Mouse (Mus musculus) thymus, adult 2 months (tissue): ENCODE measurements around the gene Tsr3. TPM values are rescaled to one million over a fixed set of nuclear protein-coding genes. Genes with fewer than 3 reads are reported as not detected.
A peak's percentile ranks its signal among the peaks of the same experiment; 100 is the strongest.

Experiments used
- DNase-seq: peaks from one replicate; pipeline ENCODE4 v3.0.0; 2021
- H3K27ac ChIP-seq: fragments of 200-500 bp; 2 replicates; pipeline ENCODE4 v1.5.1; 2012; ENCODE audit warnings: low read length, control low read depth; ENCODE audit not compliant: control insufficient read depth, insufficient read depth
- H3K27me3 ChIP-seq: fragments of 200-500 bp; 2 replicates; pipeline ENCODE4 v1.6.1; 2012; ENCODE audit warnings: mild to moderate bottlenecking, low read length, moderate library complexity, mixed read lengths; ENCODE audit not compliant: control insufficient read depth, insufficient read depth
- H3K36me3 ChIP-seq: fragments of 200-500 bp; 2 replicates; pipeline ENCODE4 v1.6.1; 2012; ENCODE audit warnings: mild to moderate bottlenecking, low read length, moderate library complexity; ENCODE audit not compliant: control insufficient read depth, insufficient read depth
- H3K4me1 ChIP-seq: fragments of 200-500 bp; replicated peaks from 2 replicates; pipeline ENCODE4 v1.6.1; 2012; ENCODE audit warnings: low read length; ENCODE audit not compliant: control insufficient read depth, insufficient read depth
- H3K4me3 ChIP-seq: fragments of 200-500 bp; 2 replicates; pipeline ENCODE4 v1.5.1; 2012; ENCODE audit warnings: mild to moderate bottlenecking, low read length, control low read depth, moderate library complexity; ENCODE audit not compliant: control insufficient read depth, insufficient read depth
- CTCF ChIP-seq: fragments of 200-500 bp; IDR thresholded peaks from 2 replicates; pipeline ENCODE4 v1.5.1; 2012; ENCODE audit warnings: mild to moderate bottlenecking, control low read depth, low read length, moderate library complexity, borderline replicate concordance; ENCODE audit not compliant: control insufficient read depth, poor library complexity, insufficient read depth; ENCODE audit errors: extremely low read depth
- POLR2A ChIP-seq: fragments of 200-500 bp; IDR thresholded peaks from 2 replicates; pipeline ENCODE4 v1.6.1; 2012; ENCODE audit warnings: mild to moderate bottlenecking, low read length, control low read depth, moderate library complexity; ENCODE audit not compliant: control insufficient read depth, poor library complexity, insufficient read depth; ENCODE audit errors: extremely low read depth
- WGBS: fragments of 180-500 bp; shearing (Covaris S2); methylation state at CpG from one replicate; pipeline ENCODE4 v1.1.7; 2018; 5-methylcytosine and 5-hydroxymethylcytosine counted together
- polyA plus RNA-seq: library from polyadenylated mRNA; depleted of rRNA; stranded (reverse); fragments of >200 nt; gene quantifications from 2 replicates; pipeline ENCODE4 v1.2.3, GENCODE M21; 2012

Tsr3 gene
- polyA plus RNA-seq, 1 experiment: 40.9 TPM

DNA sequence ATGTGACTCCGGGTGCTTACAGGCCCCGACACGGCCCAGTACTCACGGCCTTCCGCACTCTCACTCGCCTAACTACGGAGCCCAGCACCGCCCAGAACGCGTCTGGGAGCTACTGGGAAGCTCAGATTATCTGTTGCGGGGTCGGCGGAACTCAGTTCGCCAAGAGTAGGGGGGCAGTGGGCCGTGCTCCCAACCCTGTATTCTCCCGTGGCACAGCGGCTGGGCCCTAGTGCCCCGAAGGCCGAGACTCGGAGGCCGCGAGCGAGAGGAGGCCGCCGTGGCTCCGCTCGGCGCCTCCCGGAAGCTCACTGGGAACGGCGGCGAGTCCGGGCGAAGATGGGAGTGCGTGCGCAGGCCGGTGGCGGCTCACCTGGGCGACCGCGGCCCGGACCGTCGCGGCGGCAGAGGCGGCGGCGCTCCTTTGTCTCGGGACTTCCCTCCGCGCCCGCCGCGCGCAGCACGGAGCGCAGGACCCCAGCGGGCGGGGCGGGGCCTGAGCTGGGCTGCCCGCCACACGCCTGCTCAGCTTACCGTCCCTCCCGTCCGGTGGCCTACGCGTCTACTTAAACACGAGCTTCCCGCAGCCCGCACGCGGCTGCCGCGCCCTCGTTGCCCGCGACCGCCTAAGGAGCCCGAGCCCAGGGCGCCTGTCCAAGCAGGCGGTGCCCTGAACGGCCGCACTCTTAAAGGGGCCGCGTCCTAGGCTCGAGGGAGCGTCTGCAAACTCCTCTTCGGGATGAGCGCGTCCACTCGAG lies 33.2 kb downstream of the Tsr3 start:
- TF ChIP-seq POLR2A (peak; percentile 87), CTCF (peak; percentile 43; the same call in 1 of the 2 replicates)
- Histone ChIP-seq H3K4me1 (peaks cover 17% of the 10 kb centered on the region), H3K36me3 (peaks cover 10% of the 10 kb centered on the region), H3K27me3 (no peaks in the 10 kb centered on the region), H3K4me3 (peak overlapping the region; percentile 99), H3K27ac (peak overlapping the region; percentile 84)
- under 1% methylated on average over 92 of the region's 92 CpGs for WGBS
- peak; percentile 78 for DNase-seq

DNA sequence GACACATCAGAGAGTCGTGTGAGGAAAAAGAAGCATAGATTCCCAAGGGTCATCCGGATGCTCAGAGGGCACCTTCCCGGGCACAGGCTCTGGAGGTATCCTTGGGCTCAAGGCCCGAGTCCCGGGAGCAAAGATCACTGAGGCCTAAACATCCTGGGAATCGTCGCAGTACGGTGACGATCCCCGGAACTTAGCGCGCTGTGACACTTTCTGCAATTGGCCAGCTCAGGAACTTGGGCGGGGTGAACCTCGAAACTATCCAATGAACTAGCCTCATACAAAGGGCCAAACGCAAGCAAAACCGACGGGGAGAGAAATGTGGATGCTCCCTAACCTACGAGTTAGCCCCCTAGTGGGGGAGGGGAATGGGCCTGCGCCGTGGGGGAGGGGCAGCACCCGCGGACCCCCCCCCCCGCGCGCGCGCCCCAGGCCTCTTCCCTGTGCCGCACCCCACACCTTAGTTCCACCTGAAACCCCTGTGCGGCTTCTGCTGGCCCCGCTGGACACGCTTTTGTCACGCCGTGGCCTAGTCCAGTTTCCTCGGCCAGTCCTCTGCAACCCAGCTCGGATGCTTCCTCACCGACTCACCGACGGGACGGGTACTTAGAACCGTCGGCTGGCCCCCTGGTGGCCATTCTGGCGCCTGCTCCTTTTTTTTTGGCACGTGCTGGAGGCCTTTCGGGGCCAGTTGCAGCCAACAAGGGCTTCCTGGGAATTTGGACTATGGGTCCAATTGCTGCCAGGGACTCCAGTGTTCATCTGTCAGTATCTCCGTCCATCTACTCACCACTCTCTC lies 33.9 kb downstream of the Tsr3 start:
- no peaks in the 10 kb centered on the region for H3K27me3 ChIP-seq
- peak overlapping the region; percentile 84 for H3K27ac ChIP-seq
- H3K4me1 ChIP-seq: peaks cover 17% of the 10 kb centered on the region
- peak overlapping the region; percentile 99 for H3K4me3 ChIP-seq
- peak; percentile 92 for DNase-seq
- 1% methylated on average over 45 of the region's 45 CpGs for WGBS
- peaks cover 2% of the 10 kb centered on the region for H3K36me3 ChIP-seq
- peak; percentile 97 for TF ChIP-seq CTCF
- no peak for TF ChIP-seq POLR2A

DNA sequence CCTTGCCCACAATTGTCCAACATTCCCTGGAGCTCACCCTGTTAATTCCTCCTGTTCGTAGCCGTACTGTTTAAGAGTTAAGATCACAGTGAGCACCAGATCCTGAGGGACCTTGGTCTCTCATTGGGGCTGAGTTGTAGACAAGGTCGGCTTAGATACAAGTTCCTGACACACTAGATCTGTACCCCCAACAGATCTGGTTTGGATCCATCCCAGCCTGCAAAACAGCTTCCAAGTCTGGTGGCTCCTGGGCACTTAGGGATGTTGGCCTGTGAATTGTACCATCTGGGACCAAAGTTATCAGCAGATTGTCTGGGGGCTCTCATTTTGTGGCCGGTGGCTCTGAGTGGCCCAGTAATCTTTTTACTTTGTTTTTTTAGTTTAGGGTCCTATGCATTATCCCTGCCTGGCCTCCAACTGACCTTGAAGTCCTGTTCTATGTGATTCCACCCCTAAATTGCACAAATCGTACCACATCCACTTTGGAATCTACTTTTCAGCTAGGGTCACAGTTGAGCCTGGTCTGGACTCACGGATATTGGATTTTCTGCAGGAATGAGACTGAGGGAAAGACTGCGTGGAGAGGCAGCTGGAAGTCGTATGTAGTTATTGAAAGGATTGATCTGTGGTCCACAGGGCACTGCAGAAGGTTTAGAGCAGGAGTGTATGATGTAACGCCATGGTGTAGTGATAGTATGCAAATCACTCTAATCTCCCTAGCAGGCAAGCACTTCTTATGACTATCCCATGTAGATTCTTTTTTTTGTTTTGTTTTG lies 34.8 kb downstream of the Tsr3 start, which contains the start of gene Ube2i:
Gene Ube2i, minus strand, starts transcription at position 52 of the 776 bp plus-strand sequence.
- no peak for DNase-seq
- H3K27me3 ChIP-seq: no peaks in the 10 kb centered on the region
- 92% methylated on average over 9 of the region's 9 CpGs for WGBS
- peak within 1 kb of the TSS; percentile 84 for H3K27ac ChIP-seq
- peak within 1 kb of the TSS; percentile 99 for H3K4me3 ChIP-seq
- H3K36me3 ChIP-seq: no peaks in the 10 kb centered on the region
- TF ChIP-seq CTCF (no peak), POLR2A (no peak)
- peaks cover 17% of the 10 kb centered on the region for H3K4me1 ChIP-seq

DNA sequence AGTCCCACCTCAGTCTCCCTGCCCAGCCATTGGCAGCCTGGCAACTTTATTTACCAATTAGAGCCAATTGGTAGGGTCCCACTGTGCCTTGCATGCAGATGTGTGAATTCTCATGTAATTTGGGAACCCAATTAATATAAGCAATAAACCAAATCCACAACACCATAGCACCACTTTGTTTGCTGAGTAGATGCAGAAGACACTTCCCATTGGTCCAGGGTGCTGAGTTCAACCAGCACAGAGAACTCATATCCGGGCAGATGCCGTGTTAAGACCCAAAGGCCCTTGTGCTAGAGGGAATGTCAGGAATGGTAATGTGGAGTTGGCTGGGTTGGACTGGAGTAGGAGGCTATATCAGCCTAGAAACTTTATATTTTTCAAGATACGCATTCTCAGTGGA lies 35.9 kb downstream of the Tsr3 start:
- Histone ChIP-seq H3K4me1 (peaks cover 17% of the 10 kb centered on the region), H3K36me3 (no peaks in the 10 kb centered on the region), H3K27ac (no peak overlapping the region), H3K4me3 (no peak overlapping the region), H3K27me3 (no peaks in the 10 kb centered on the region)
- no peak for TF ChIP-seq CTCF
- TF ChIP-seq POLR2A: no peak
- DNase-seq: no peak
- WGBS: over 99% methylated on average over 3 of the region's 3 CpGs

DNA sequence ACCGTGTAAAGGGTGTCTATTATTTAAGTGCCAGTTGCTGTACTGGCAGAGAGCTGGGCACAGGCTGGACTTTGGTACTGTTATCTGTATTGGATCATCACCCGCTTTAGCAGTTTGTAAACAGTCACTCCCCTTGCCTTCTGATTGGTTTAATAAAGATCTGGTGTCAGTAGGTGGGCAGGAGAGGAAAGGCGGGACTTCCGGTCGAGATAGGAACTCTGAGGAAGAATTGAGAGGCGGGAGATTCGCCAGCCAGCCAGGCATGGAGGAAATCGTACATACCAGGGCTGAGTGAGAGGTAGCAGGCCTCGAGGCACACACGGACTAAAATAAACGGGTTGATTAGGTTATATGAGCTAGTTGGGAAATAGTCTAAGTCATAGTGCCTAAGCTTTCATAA lies 42.2 kb downstream of the Tsr3 start:
- WGBS: 55% methylated on average over 11 of the region's 11 CpGs
- no peaks in the 10 kb centered on the region for H3K36me3 ChIP-seq
- H3K27me3 ChIP-seq: no peaks in the 10 kb centered on the region
- H3K27ac ChIP-seq: no peak overlapping the region
- TF ChIP-seq CTCF (no peak), POLR2A (no peak)
- H3K4me1 ChIP-seq: no peaks in the 10 kb centered on the region
- H3K4me3 ChIP-seq: no peak overlapping the region
- peak; percentile 24 for DNase-seq

DNA sequence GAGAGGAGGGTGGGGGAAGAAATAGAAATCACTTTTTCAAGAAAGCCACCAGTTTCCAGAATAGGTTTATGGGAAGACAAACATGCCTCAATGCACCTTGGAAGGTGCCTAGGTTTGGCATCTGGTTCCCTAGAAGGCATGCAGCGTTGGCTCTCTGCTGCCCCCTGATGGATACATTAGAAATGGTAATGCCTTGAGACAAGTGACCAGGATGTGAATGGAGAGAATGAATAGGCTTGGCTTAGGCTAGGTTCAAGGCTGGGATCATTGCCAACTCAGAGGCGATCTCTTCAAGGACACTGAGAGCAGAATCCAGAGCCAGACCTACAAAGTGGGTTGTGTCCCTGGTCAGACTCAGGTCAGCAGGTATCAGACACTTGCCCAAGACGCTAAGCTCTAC lies 45.1 kb downstream of the Tsr3 start:
- no peak for TF ChIP-seq CTCF
- no peak for TF ChIP-seq POLR2A
- Histone ChIP-seq H3K27me3 (no peaks in the 10 kb centered on the region), H3K4me1 (no peaks in the 10 kb centered on the region), H3K27ac (no peak overlapping the region), H3K4me3 (no peak overlapping the region), H3K36me3 (no peaks in the 10 kb centered on the region)
- DNase-seq: peak; percentile 72
- WGBS: 33% methylated on average over 3 of the region's 3 CpGs
